Mouse (Mus musculus) spleen, adult 2 months (tissue): ENCODE data around the gene Cbfa2t3.

Experiments used
- CTCF ChIP-seq: fragments of 200-500 bp; IDR thresholded peaks from 2 replicates; pipeline ENCODE4 v1.5.1; 2011; ENCODE audit warnings: mild to moderate bottlenecking, inconsistent platforms; ENCODE audit not compliant: insufficient read depth, insufficient read length, insufficient replicate concordance; ENCODE audit errors: extremely low read depth
- POLR2A ChIP-seq: fragments of 200-500 bp; IDR thresholded peaks from 2 replicates; pipeline ENCODE4 v1.6.1; 2011; ENCODE audit warnings: low read depth, low read length, inconsistent platforms

- TF ChIP-seq CTCF (no peak), POLR2A (no peak)
Measured at GRCm38 (mm10) chr8:122680171-122680570, 18.7 kb downstream of the Cbfa2t3 start.
